Mouse (Mus musculus) olfactory bulb, adult 2 months (tissue): ENCODE results near the gene Tbpl2.

Experiments
- CTCF ChIP-seq: fragments of 200-500 bp; IDR thresholded peaks from 2 replicates; pipeline ENCODE4 v1.5.1; 2012; ENCODE audit warnings: low read depth, mild to moderate bottlenecking, low read length, moderate library complexity; ENCODE audit not compliant: insufficient read depth
- POLR2A ChIP-seq: fragments of 200-500 bp; IDR thresholded peaks from 2 replicates; pipeline ENCODE4 v1.6.1; 2012; ENCODE audit warnings: mild to moderate bottlenecking, low read depth, low read length, moderate library complexity; ENCODE audit not compliant: insufficient read depth

- no peak for TF ChIP-seq CTCF
- TF ChIP-seq POLR2A, result no peak
Observed at GRCm38 (mm10) chr2:24109085-24109484, 12.7 kb upstream of the Tbpl2 start.
